Mouse (Mus musculus): ENCODE measurements at regions not wholly inside any gene's neighbourhood (a gene's known extent, or its start where the extent isn't known, plus 50 kb on each side); places are given as distances from the start of the nearest gene placed in this dataset.
A peak's percentile ranks its signal among the peaks of the same experiment; 100 is the strongest.
"Not testable (repeated sequence)": the region's sequence is repeated elsewhere in the genome, so short reads cannot be mapped to it uniquely, and the experiment has no call there.

DNA sequence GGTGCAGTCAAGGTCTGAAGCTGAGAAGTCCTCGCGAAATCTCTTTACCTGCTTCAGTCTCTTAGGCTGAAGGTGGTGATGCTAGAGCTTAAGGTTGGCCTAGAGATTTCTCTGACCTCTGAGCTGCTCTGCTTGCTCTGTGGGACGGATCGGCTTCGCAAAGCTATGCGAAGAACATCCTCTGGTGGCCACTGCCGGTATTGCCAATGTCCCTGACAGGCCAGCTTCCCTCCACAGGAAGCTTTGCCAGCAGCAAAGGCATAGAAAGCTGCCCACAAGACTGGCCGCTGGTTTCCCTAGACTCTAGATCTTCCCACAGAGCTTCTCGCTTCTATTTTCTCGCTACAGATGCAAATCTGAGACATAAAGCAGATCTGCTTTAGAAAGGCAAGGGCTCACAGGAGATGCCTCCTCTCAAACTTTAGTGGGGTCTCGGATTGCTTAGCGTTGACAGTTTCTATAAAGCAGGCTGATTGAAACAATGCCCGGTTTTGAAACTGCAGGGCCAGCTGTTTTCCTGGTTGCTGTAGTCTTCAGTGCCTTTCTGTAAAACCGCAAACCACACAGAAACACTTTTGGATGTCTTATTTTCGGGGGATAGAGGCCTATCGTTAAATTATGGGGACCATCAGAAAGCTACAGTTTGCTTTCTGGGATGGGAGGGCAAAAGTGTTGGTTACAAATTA lies 153.7 kb downstream of the Car8 start:
- Histone ChIP-seq H3K27ac (no peak overlapping the region), H3K4me3 (no peak overlapping the region)
- peak; percentile 96 for TF ChIP-seq CTCF (conservative IDR thresholded peaks at IDR 0.05)
- DNase-seq (ENCODE audit: low spot score in 2 of 2): peak; percentile 26 to 72

DNA sequence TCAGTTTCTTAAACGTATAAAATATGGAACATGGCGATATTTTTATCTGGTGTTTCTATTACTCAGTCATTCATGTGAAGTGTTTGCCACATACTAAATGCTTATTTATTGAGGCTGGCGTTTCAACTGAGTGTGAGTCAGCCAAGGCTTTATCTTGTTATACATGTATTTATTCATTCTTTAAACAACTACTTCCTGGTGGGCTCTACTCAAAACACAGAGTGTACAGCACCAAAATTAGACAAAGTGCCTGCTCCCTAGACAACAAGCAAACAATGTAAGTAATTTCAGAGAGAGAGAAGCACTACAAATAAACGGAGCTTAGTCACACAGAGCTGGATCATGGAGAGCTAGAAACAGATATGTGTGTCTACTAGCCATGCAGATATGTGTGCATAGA lies 159.5 kb downstream of the Car8 start:
- no peak for DNase-seq (ENCODE audit: low spot score in 2 of 2)
- TF ChIP-seq CTCF (conservative IDR thresholded peaks at IDR 0.05): no peak
- H3K4me3 ChIP-seq: no peak overlapping the region
- no peak overlapping the region for H3K27ac ChIP-seq

GRCm38 (mm10) chr4:8072989-8073573 lies 165.8 kb downstream of the Car8 start:
- Histone ChIP-seq H3K27ac (no peak overlapping the region), H3K4me3 (no peak overlapping the region)
- DNase-seq (ENCODE audit: low spot score in 2 of 2): no peak
- no peak for TF ChIP-seq CTCF (conservative IDR thresholded peaks at IDR 0.05)

- H3K4me3 ChIP-seq; H3K27ac ChIP-seq; DNase-seq (ENCODE audit: low spot score in 2 of 2): not testable (repeated sequence)
Measured at GRCm38 (mm10) chr4:8070693-8071092, 168.1 kb downstream of the Car8 start.

- Histone ChIP-seq H3K27ac (no peak overlapping the region), H3K4me3 (no peak overlapping the region)
- no peak for DNase-seq (ENCODE audit: low spot score in 2 of 2)
- TF ChIP-seq CTCF (conservative IDR thresholded peaks at IDR 0.05): no peak
Measured at GRCm38 (mm10) chr4:8068086-8068485, 170.8 kb downstream of the Car8 start.

DNA sequence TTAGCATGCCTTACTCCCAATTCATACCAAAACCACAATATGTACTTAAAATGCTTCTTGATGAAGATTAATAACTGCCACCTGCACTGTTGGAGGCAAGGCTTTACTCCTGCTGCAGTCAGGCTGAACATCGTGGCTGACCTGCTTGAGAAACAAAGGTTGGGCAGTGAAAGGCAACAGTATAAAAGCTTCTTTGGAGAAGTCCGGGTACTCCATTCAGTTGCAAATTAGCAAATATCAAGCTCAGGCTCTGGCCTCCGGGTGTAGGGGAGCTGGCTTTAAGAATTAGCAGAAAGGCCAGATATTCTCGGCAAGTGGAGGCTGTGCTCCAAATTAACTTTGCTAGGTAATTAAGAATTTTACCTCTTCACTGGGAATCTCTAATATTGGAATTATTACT lies 197.1 kb downstream of the Car8 start:
- no peak for DNase-seq (ENCODE audit: low spot score in 2 of 2)
- Histone ChIP-seq H3K27ac (no peak overlapping the region), H3K4me3 (no peak overlapping the region)
- TF ChIP-seq CTCF (conservative IDR thresholded peaks at IDR 0.05): no peak

- no peak for DNase-seq (ENCODE audit: low spot score in 2 of 2)
- no peak overlapping the region for H3K4me3 ChIP-seq
- TF ChIP-seq CTCF (conservative IDR thresholded peaks at IDR 0.05): no peak
- no peak overlapping the region for H3K27ac ChIP-seq
Measured at GRCm38 (mm10) chr4:8037863-8038262, 201.0 kb downstream of the Car8 start.

DNA sequence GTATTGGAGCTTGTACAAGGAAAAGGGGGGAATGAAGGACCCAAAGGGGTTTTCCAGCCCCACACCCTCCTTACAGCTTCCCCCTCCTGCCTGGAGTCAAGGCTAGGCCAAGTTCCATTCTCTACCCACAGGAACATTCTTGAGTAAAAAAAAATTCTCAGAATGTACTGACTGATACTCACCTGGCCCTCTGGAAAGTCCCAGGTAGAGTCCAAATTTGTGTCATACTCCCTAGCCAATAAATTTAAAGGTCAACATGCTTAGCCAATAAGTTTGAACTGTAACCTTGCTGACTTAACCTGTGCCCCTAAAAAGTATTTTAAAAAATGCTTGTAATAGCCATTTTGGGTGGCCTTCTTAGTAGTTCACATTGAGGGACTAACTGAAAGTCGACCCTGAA lies 205.4 kb downstream of the Car8 start:
- DNase-seq (ENCODE audit: low spot score in 2 of 2); H3K4me3 ChIP-seq; H3K27ac ChIP-seq: not testable (repeated sequence)

- Histone ChIP-seq H3K27ac (no peak overlapping the region), H3K4me3 (no peak overlapping the region)
- DNase-seq (ENCODE audit: low spot score in 2 of 2): peak; percentile 48 to 65
- peak; percentile 94 for TF ChIP-seq CTCF (conservative IDR thresholded peaks at IDR 0.05)
Measured at GRCm38 (mm10) chr4:8005155-8005554, 233.7 kb downstream of the Car8 start.

DNA sequence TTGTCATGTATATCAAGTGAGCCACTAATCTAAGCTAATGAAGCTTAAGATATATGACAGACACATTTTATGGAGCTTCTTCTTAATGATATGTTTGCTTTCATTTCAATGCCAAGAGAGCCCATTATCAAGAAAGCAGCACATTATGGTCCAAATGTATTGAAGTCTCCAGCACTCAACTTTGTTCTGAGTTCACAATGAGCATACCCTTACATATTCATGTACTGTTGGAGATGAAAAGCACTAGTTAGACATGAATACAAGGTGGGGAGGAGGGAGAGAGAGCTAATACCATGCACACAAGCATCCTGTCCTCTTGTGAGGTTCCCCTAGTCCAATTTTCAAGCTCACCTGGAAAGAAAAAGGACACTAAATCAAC lies 241.3 kb downstream of the Car8 start:
- no peak for TF ChIP-seq CTCF (conservative IDR thresholded peaks at IDR 0.05)
- DNase-seq (ENCODE audit: low spot score in 2 of 2): no peak
- H3K27ac ChIP-seq: no peak overlapping the region
- H3K4me3 ChIP-seq: no peak overlapping the region

GRCm38 (mm10) chr4:7996923-7997574 lies 241.8 kb downstream of the Car8 start:
- DNase-seq (ENCODE audit: low spot score in 2 of 2): no peak
- no peak overlapping the region for H3K27ac ChIP-seq
- H3K4me3 ChIP-seq: no peak overlapping the region
- no peak for TF ChIP-seq CTCF (conservative IDR thresholded peaks at IDR 0.05)

GRCm38 (mm10) chr4:7992944-7993343 lies 245.9 kb downstream of the Car8 start:
- TF ChIP-seq CTCF (conservative IDR thresholded peaks at IDR 0.05): no peak
- DNase-seq (ENCODE audit: low spot score in 2 of 2): no peak
- H3K4me3 ChIP-seq: no peak overlapping the region
- no peak overlapping the region for H3K27ac ChIP-seq

DNA sequence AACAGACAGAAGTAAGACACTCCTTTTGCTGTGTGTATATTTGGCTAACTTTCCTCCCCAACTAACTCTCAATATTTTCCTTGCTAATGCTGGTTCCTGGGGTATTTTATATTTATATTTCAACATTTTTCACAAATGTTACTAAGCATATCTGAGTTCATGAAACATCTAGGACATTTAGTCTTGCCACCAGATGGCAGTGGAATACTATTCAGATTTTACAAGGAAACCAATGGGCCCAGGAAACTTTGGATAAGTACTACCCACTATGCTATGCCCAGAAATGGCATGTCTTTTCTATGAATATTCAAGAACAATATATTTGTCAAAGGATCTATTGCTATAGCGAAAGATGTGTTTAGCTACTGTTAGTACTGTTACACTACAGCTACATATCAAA lies 251.1 kb downstream of the Car8 start:
- Histone ChIP-seq H3K27ac (no peak overlapping the region), H3K4me3 (no peak overlapping the region)
- TF ChIP-seq CTCF (conservative IDR thresholded peaks at IDR 0.05): peak; percentile 73
- no peak for DNase-seq (ENCODE audit: low spot score in 2 of 2)

DNA sequence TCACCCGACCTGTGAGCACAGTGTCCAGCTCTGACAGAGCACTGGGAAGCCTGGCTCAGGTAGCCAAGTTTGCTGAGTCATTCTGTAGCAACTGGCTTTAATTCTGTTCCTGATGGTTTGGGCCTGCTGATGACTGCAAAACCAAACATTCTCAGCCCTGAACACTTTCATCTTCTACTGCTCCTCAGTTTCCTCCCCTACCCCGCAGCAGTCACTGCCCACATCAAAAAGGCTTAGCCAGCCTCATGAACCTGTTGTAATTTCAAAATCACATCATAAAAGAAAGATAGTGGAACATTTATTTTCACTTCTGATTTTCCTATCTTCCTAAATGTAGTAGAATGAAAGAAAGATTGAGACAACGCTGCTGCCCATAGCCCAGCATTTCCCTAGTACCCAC lies 251.5 kb downstream of the Car8 start:
- no peak for DNase-seq (ENCODE audit: low spot score in 2 of 2)
- TF ChIP-seq CTCF (conservative IDR thresholded peaks at IDR 0.05): no peak
- Histone ChIP-seq H3K27ac (no peak overlapping the region), H3K4me3 (no peak overlapping the region)
